Mouse (Mus musculus): Measurements from ENCODE around the gene Plekhh3. TPM values are rescaled to one million over a fixed set of nuclear protein-coding genes. Genes with fewer than 3 reads are reported as not detected.

Gene Plekhh3
- polyA plus RNA-seq, 1 experiment from 2014 or later = 5.8 TPM

GRCm38 (mm10) chr11:101193076-101193475, 21.9 kb upstream of the Plekhh3 start:
- Histone ChIP-seq H3K9me3 (no peaks in the 10 kb centered on the region), H3K27me3 (no peaks in the 10 kb centered on the region), H3K27ac (replicated peaks) (no peak overlapping the region), H3K4me2 (replicated peaks) (no peak overlapping the region), H3K36me3 (peaks cover 10% of the 10 kb centered on the region; the same call in 1 of the 2 replicates), H3K4me1 (peaks cover 16% of the 10 kb centered on the region), H3K4me3 (no peak overlapping the region), H3K9ac (replicated peaks) (no peak overlapping the region)
- 84% methylated on average over 7 of the region's 7 CpGs for WGBS
- no peak for ATAC-seq (replicated peaks)

DNA sequence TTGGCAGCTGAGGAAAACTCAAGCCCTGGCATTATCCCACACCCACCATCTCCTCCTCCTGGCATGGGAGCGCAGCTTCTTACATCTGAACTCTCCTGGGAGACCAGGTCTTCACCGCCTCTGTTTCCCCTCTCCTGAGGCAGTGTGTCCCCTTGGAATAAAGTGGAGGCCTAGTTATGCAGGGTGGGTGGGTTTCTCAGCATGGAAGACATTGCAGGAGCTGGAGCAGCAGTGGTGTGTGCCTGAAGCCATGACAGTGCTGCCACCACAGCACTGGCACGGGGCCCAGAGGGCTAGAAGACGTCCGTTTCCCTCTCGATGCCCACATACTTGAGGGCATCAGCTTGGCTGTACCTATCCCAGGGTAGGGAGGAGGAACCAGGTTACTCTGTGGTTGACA, 21.5 kb upstream of the Plekhh3 start:
- H3K36me3 ChIP-seq = peaks cover 6% of the 10 kb centered on the region; the same call in 1 of the 2 replicates
- 85% methylated on average over 6 of the region's 6 CpGs for WGBS

GRCm38 (mm10) chr11:101191919-101192470, 20.8 kb upstream of the Plekhh3 start:
- no peak overlapping the region for H3K9ac ChIP-seq (replicated peaks)
- H3K4me1 ChIP-seq = peaks cover 16% of the 10 kb centered on the region

More for the DNA sequence above, 21.5 kb upstream of the Plekhh3 start:
- H3K4me3 ChIP-seq = no peak overlapping the region
- H3K27me3 ChIP-seq = no peaks in the 10 kb centered on the region
- H3K9ac ChIP-seq (replicated peaks) = no peak overlapping the region
- no peak for ATAC-seq (replicated peaks)
- no peak overlapping the region for H3K4me2 ChIP-seq (replicated peaks)
- H3K4me1 ChIP-seq = peaks cover 16% of the 10 kb centered on the region
- H3K27ac ChIP-seq (replicated peaks) = no peak overlapping the region
- H3K9me3 ChIP-seq = no peaks in the 10 kb centered on the region

GRCm38 (mm10) chr11:101190913-101191907, 20.1 kb upstream of the Plekhh3 start:
- H3K36me3 ChIP-seq = no peaks in the 10 kb centered on the region
- no peaks in the 10 kb centered on the region for H3K9me3 ChIP-seq
- H3K9ac ChIP-seq (replicated peaks) = no peak overlapping the region
- H3K4me2 ChIP-seq (replicated peaks) = no peak overlapping the region
- 52% methylated on average over 17 of the region's 17 CpGs for WGBS
- no peak for ATAC-seq (replicated peaks)
- H3K4me1 ChIP-seq = peaks cover 16% of the 10 kb centered on the region
- H3K4me3 ChIP-seq = no peak overlapping the region
- no peaks in the 10 kb centered on the region for H3K27me3 ChIP-seq
- no peak overlapping the region for H3K27ac ChIP-seq (replicated peaks)

More at GRCm38 (mm10) chr11:101191919-101192470, 20.8 kb upstream of the Plekhh3 start:
- 80% methylated on average over 4 of the region's 4 CpGs for WGBS
- Histone ChIP-seq H3K27me3 (no peaks in the 10 kb centered on the region), H3K9me3 (no peaks in the 10 kb centered on the region), H3K4me3 (no peak overlapping the region), H3K4me2 (replicated peaks) (no peak overlapping the region), H3K27ac (replicated peaks) (no peak overlapping the region), H3K36me3 (peaks cover 2% of the 10 kb centered on the region; the same call in 1 of the 2 replicates)
- no peak for ATAC-seq (replicated peaks)

- Histone ChIP-seq H3K36me3 (no peaks in the 10 kb centered on the region), H3K9me3 (no peaks in the 10 kb centered on the region), H3K4me3 (no peak overlapping the region), H3K9ac (replicated peaks) (no peak overlapping the region), H3K4me1 (peaks cover 16% of the 10 kb centered on the region), H3K27ac (replicated peaks) (peak overlapping the region; percentile 62), H3K4me2 (replicated peaks) (no peak overlapping the region), H3K27me3 (no peaks in the 10 kb centered on the region)
- no peak for ATAC-seq (replicated peaks)
- 51% methylated on average over 8 of the region's 8 CpGs for WGBS
These were observed 19.2 kb upstream of the Plekhh3 start for GRCm38 (mm10) chr11:101190181-101190912.

- WGBS = 16% methylated on average over 6 of the region's 6 CpGs
- H3K4me1 ChIP-seq = peaks cover 16% of the 10 kb centered on the region
These were observed 18.5 kb upstream of the Plekhh3 start for GRCm38 (mm10) chr11:101189495-101190180.

GRCm38 (mm10) chr11:101188166-101188805, 17.1 kb upstream of the Plekhh3 start:
- no peak overlapping the region for H3K9ac ChIP-seq (replicated peaks)
- H3K4me2 ChIP-seq (replicated peaks) = no peak overlapping the region
- no peaks in the 10 kb centered on the region for H3K9me3 ChIP-seq
- no peaks in the 10 kb centered on the region for H3K27me3 ChIP-seq
- H3K36me3 ChIP-seq = no peaks in the 10 kb centered on the region
- no peak overlapping the region for H3K27ac ChIP-seq (replicated peaks)
- 81% methylated on average over 11 of the region's 11 CpGs for WGBS
- ATAC-seq (replicated peaks) = no peak
- peaks cover 16% of the 10 kb centered on the region for H3K4me1 ChIP-seq
- no peak overlapping the region for H3K4me3 ChIP-seq

More at GRCm38 (mm10) chr11:101189495-101190180, 18.5 kb upstream of the Plekhh3 start:
- peak overlapping the region; percentile 62 for H3K27ac ChIP-seq (replicated peaks)
- no peak overlapping the region for H3K4me3 ChIP-seq
- no peak overlapping the region for H3K4me2 ChIP-seq (replicated peaks)
- ATAC-seq (replicated peaks) = peak; percentile 79
- no peak overlapping the region for H3K9ac ChIP-seq (replicated peaks)
- H3K9me3 ChIP-seq = no peaks in the 10 kb centered on the region
- no peaks in the 10 kb centered on the region for H3K36me3 ChIP-seq
- no peaks in the 10 kb centered on the region for H3K27me3 ChIP-seq

DNA sequence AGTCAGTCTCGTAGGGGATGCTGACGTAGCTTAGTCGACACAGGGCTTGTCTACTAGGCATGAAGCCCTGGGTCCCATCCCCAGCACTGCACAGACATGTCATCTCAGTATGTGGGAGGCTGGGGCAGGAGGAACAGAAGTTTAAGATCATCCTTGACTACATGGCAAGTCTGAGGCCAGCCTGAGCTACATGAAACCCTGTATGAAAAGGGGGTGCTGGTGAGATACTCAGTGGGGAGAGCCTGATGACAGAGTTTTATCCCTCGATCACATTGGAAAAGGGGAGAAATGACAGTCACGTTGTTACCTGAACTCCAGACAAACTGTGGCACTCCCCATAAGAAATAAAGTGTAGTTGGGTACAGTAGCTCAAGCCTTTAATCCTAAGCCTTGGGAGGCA, 16.4 kb upstream of the Plekhh3 start:
- no peak for ATAC-seq (replicated peaks)
- Histone ChIP-seq H3K36me3 (no peaks in the 10 kb centered on the region), H3K4me3 (no peak overlapping the region), H3K9ac (replicated peaks) (no peak overlapping the region), H3K27ac (replicated peaks) (no peak overlapping the region), H3K4me2 (replicated peaks) (no peak overlapping the region), H3K9me3 (no peaks in the 10 kb centered on the region), H3K4me1 (peaks cover 16% of the 10 kb centered on the region), H3K27me3 (no peaks in the 10 kb centered on the region)
- WGBS = 89% methylated on average over 5 of the region's 5 CpGs

- Histone ChIP-seq H3K9me3 (no peaks in the 10 kb centered on the region), H3K27ac (replicated peaks) (no peak overlapping the region), H3K4me2 (replicated peaks) (no peak overlapping the region), H3K4me1 (peaks cover 16% of the 10 kb centered on the region), H3K4me3 (no peak overlapping the region), H3K36me3 (no peaks in the 10 kb centered on the region), H3K27me3 (no peaks in the 10 kb centered on the region), H3K9ac (replicated peaks) (no peak overlapping the region)
- 81% methylated on average over 27 of the region's 27 CpGs for WGBS
- ATAC-seq (replicated peaks) = no peak
These were observed 15.5 kb upstream of the Plekhh3 start for GRCm38 (mm10) chr11:101186526-101187247.

DNA sequence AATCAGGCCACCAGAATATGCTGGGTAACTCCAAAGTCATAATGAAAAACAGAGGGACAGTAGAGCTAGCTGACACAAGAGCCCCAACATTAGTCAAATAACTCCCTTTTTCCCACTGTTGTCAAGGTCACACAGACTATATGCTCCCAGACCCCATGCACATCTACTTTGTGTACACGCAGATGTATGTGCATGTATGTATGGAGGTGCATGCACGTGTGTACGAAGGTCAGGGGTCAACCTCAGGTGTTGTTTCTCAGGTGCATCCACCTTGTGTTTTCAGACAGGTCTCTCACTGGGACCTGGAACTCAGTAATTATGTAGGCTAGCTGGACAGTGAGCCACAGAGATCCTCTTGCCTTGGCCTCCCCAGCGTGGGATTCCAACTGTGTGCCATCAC, 14.3 kb upstream of the Plekhh3 start:
- Histone ChIP-seq H3K9ac (replicated peaks) (no peak overlapping the region), H3K4me1 (peaks cover 13% of the 10 kb centered on the region), H3K4me2 (replicated peaks) (no peak overlapping the region), H3K9me3 (no peaks in the 10 kb centered on the region), H3K4me3 (no peak overlapping the region), H3K27me3 (no peaks in the 10 kb centered on the region), H3K36me3 (no peaks in the 10 kb centered on the region), H3K27ac (replicated peaks) (no peak overlapping the region)
- 98% methylated on average over 4 of the region's 4 CpGs for WGBS
- ATAC-seq (replicated peaks) = no peak

DNA sequence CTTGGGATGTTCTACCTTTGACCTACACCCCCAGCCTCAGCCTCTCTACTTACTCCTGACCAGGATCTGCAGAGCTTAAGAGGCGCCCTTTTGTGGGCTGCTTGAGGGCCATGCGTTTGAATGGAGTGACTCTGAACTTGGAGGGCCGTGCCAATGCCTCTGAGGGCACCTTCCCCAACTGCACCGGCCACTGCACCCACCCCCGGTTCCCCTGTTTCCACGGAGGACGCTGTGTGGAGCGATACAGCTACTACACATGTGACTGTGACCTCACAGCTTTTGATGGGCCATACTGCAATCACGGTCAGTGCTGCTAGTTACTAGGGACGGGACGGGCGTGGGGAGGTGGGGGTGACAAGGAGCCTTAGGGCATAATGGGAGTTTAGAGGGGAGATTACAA, 13.8 kb upstream of the Plekhh3 start:
- ATAC-seq (replicated peaks) = no peak

More for the DNA sequence above, 13.8 kb upstream of the Plekhh3 start:
- Histone ChIP-seq H3K4me1 (peaks cover 9% of the 10 kb centered on the region), H3K27ac (replicated peaks) (no peak overlapping the region), H3K27me3 (no peaks in the 10 kb centered on the region), H3K36me3 (no peaks in the 10 kb centered on the region), H3K4me3 (no peak overlapping the region), H3K9ac (replicated peaks) (no peak overlapping the region), H3K9me3 (no peaks in the 10 kb centered on the region), H3K4me2 (replicated peaks) (no peak overlapping the region)
- 92% methylated on average over 12 of the region's 12 CpGs for WGBS
